Mouse (Mus musculus) heart, postnatal 25 days (tissue): ENCODE results near the gene Clmp. TPM values are rescaled to one million over a fixed set of nuclear protein-coding genes. Genes with fewer than 3 reads are reported as not detected.

Source experiments
- DNase-seq: peaks from one replicate; pipeline ENCODE4 v3.0.0; 2022; ENCODE audit warnings: low spot score
- intact Hi-C: fragments of 180-260 bp; cut with DNase I; formaldehyde crosslinking; loops from one replicate; pipeline ENCODE4 v1.15.1; 2025
- total RNA-seq, 2 experiments: library from RNA; stranded (reverse); gene quantifications; 2 replicates each; pipeline ENCODE4 v1.2.3; 2021

Gene Clmp
- total RNA-seq, 2 experiments from 2014 or later = 3.4 to 7.0 TPM

DNA sequence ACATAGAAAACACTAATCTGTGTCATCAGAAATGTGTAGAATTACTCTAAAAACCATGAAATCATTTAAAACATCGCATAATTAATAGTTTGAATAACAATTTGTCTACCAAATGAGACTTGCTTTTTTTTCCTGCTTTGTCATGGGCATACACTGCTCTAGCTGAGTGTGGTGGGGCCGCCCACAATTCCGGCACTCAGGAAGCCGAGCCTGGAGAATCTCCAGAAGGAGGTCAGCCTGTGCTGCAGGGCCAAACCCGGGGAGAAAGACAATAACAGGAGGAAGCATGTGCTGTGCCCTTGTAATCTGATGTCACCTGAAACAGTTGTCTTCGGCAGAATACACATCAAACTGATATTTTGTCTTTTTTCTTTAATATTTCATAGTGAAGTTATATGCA lies 139.8 kb downstream of the Clmp start:
- no peak for DNase-seq
- intact Hi-C loops = no loop called here

DNA sequence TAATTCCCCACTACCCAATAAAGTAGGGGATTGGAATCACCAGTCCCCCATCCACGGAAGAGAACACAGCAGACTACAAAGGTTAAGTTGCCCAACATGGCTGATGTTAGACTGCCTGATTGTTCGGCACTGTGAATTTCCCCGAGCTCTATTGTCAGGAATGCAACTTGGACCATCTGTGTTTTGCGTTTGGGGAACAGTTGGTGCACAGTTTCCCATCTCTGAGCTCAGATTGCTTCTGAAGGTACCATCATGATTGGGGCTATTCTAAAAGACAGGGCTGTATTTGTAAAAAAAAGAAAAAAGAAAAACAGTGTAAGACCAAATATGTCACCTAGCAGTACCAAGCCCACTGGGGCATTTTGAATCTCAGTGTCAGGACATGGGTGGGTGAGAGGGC lies 141.6 kb downstream of the Clmp start:
- DNase-seq = no peak
- intact Hi-C loops = no loop called here

DNA sequence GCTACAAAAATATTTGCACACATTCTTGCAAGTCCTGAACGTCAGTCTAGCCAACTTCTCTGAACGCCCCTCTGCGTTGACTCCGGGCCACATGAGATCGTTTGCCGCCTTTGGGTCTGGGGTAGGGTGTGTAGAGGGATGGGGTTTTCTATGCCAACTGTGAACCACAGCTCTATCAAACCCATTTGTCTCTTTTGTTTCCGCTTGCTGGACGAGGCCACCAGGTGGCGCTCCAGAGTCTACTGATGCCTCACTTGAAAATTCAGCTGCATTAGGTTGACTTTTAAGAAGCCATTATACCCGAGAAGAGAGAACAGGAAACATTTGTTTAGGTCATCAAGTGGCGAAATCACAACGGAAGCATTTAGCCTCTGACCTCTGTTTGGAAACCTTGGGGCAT lies 148.8 kb downstream of the Clmp start:
- intact Hi-C loops = loop anchor here (2.0 to 5.0 kb wide), 4 partner anchors 103 to 358 kb away; no protein-coding TSS in a partner anchor
- peak; percentile 21 for DNase-seq

Other genes with a start within 250 kb of the Clmp start
- gene Gramd1b, start 154.6 kb upstream of the Clmp start, total RNA-seq = 10 to 100 TPM; 19.1 to 20.2 TPM
- not detected for gene Gm21915, start 15.3 kb upstream of the Clmp start, total RNA-seq
- 1,000 to 10,000 TPM; 1,172 to 1,478 TPM for gene Hspa8, start 115.0 kb downstream of the Clmp start, total RNA-seq
- not detected for gene Bsx, start 188.2 kb downstream of the Clmp start, total RNA-seq